Mouse (Mus musculus) hindbrain, postnatal 0 days (tissue): Measurements from ENCODE around the gene Ppt2. TPM values are rescaled to one million over a fixed set of nuclear protein-coding genes. Genes with fewer than 3 reads are reported as not detected.
A peak's percentile ranks its signal among the peaks of the same experiment; 100 is the strongest.

Experiments
- ATAC-seq: fragments of 200-750 bp; cut with Nextera tagmentation; 2 replicates; pipeline ENCODE4 v1.8.0; 2017; ENCODE audit warnings: mild to moderate bottlenecking, moderate TSS enrichment, moderate library complexity
- DNase-seq: peaks from one replicate; pipeline ENCODE4 v3.0.0-alpha.2; 2015; ENCODE audit warnings: low spot score
- H3K27ac ChIP-seq: fragments of 300-500 bp; sonication (generic); 2 replicates; pipeline ENCODE4 v1.5.1; 2014; ENCODE audit warnings: mild to moderate bottlenecking
- H3K27me3 ChIP-seq: fragments of 300-500 bp; sonication (generic); 2 replicates; pipeline ENCODE4 v1.6.1; 2014; ENCODE audit warnings: low read length, mixed read lengths; ENCODE audit not compliant: insufficient read depth
- H3K36me3 ChIP-seq: fragments of 300-500 bp; sonication (generic); 2 replicates; pipeline ENCODE4 v1.6.1; 2014; ENCODE audit warnings: low read length, mixed read lengths; ENCODE audit not compliant: insufficient read depth
- H3K4me1 ChIP-seq: fragments of 300-500 bp; sonication (generic); 2 replicates; pipeline ENCODE4 v1.6.1; 2014; ENCODE audit warnings: antibody characterized with exemption, low read length, mixed read lengths; ENCODE audit not compliant: insufficient read depth
- H3K4me2 ChIP-seq: fragments of 300-500 bp; sonication (generic); 2 replicates; pipeline ENCODE4 v1.6.1; 2014; ENCODE audit warnings: low read depth, mild to moderate bottlenecking, low read length, moderate library complexity, mixed read lengths
- H3K4me3 ChIP-seq: fragments of 300-500 bp; sonication (generic); 2 replicates; pipeline ENCODE4 v1.5.1; 2014; ENCODE audit warnings: low read length
- H3K9ac ChIP-seq: fragments of 300-500 bp; sonication (generic); replicated peaks from 2 replicates; pipeline ENCODE4 v1.6.1; 2014; ENCODE audit warnings: mild to moderate bottlenecking, low read length, moderate library complexity, mixed read lengths
- H3K9me3 ChIP-seq: fragments of 300-500 bp; sonication (generic); 2 replicates; pipeline ENCODE4 v1.6.1; 2016; ENCODE audit warnings: low read length, mixed read lengths
- CTCF ChIP-seq: IDR thresholded peaks from 2 replicates; pipeline ENCODE4 v1.5.1; 2016; ENCODE audit warnings: antibody characterized with exemption, control low read depth, low read depth
- WGBS: fragments of 180-500 bp; shearing (Covaris S2); extraction: QIAGEN DNeasy Blood & Tissue Kit; methylation state at CpG from one replicate; pipeline ENCODE4 v1.1.7; 2014; 5-methylcytosine and 5-hydroxymethylcytosine counted together
- polyA plus RNA-seq: library from polyadenylated mRNA; unstranded; fragments of >200 nt; fragmentation: Nextera tagmentation; extraction: Ambion mirVana; gene quantifications from 2 replicates; pipeline ENCODE4 v1.2.1, GENCODE M21; 2015
- total RNA-seq: library from RNA; depleted of rRNA; stranded (reverse); fragments of >200 nt; gene quantifications from 2 replicates; pipeline ENCODE4 v1.2.3, GENCODE M21; 2014

Ppt2 gene
- total and polyA plus RNA-seq, 2 experiments from 2014 or later = 20.0 to 33.6 TPM

- peak; percentile 97 for ATAC-seq
- Histone ChIP-seq H3K27me3 (no peaks in the 10 kb centered on the region), H3K9me3 (no peaks in the 10 kb centered on the region), H3K4me3 (peak within 1 kb of the TSS; percentile 72), H3K4me1 (peaks cover 13% of the 10 kb centered on the region), H3K9ac (peak within 1 kb of the TSS; percentile 83), H3K4me2 (peak within 1 kb of the TSS; percentile 89), H3K36me3 (peaks cover 25% of the 10 kb centered on the region), H3K27ac (peak within 1 kb of the TSS; percentile 78)
- peak; percentile 98 for DNase-seq
- no peak for TF ChIP-seq CTCF
- under 1% methylated on average over 63 of the region's 66 CpGs for WGBS
These were observed 18.8 kb upstream of the Ppt2 start, which contains the start of gene Atf6b for GRCm38 (mm10) chr17:34646906-34647787. Atf6b (plus strand) TSS chr17:34647146.

GRCm38 (mm10) chr17:34645831-34646511, 17.7 kb upstream of the Ppt2 start:
- Histone ChIP-seq H3K4me1 (peaks cover 18% of the 10 kb centered on the region), H3K9me3 (no peaks in the 10 kb centered on the region), H3K27ac (no peak overlapping the region), H3K9ac (no peak overlapping the region), H3K27me3 (no peaks in the 10 kb centered on the region), H3K4me3 (no peak overlapping the region), H3K4me2 (peak overlapping the region; percentile 89), H3K36me3 (peaks cover 15% of the 10 kb centered on the region)
- DNase-seq (peak; percentile 44), ATAC-seq (no peak)
- no peak for TF ChIP-seq CTCF
- WGBS = 73% methylated on average over 30 of the region's 30 CpGs

- H3K9ac ChIP-seq = peak overlapping the region; percentile 48
- peaks cover 10% of the 10 kb centered on the region for H3K36me3 ChIP-seq
- peak overlapping the region; percentile 66 for H3K4me3 ChIP-seq
- peaks cover 19% of the 10 kb centered on the region for H3K4me1 ChIP-seq
- no peak for DNase-seq
- no peaks in the 10 kb centered on the region for H3K27me3 ChIP-seq
- TF ChIP-seq CTCF = no peak
- H3K4me2 ChIP-seq = peak overlapping the region; percentile 71
- ATAC-seq = no peak
- peak overlapping the region; percentile 78; the same call in 1 of the 2 replicates for H3K27ac ChIP-seq
- no peaks in the 10 kb centered on the region for H3K9me3 ChIP-seq
- 52% methylated on average over 10 of the region's 10 CpGs for WGBS
These were observed 17.0 kb upstream of the Ppt2 start for GRCm38 (mm10) chr17:34645256-34645829.

GRCm38 (mm10) chr17:34644608-34645007, 16.3 kb upstream of the Ppt2 start, which contains the start of gene Fkbpl:
Fkbpl (plus strand) TSS chr17:34644764.
- TF ChIP-seq CTCF = no peak
- ATAC-seq (peak; percentile 76), DNase-seq (peak; percentile 98)
- Histone ChIP-seq H3K9ac (peak within 1 kb of the TSS; percentile 48), H3K4me2 (peak within 1 kb of the TSS; percentile 71), H3K9me3 (no peaks in the 10 kb centered on the region), H3K4me3 (peak within 1 kb of the TSS; percentile 66), H3K27ac (peak within 1 kb of the TSS; percentile 78), H3K36me3 (0 out of 2 replicates have a peak, but pooled peaks cover 6% of the 10 kb centered on the region), H3K27me3 (no peaks in the 10 kb centered on the region), H3K4me1 (peaks cover 19% of the 10 kb centered on the region)
- WGBS = under 1% methylated on average over 16 of the region's 16 CpGs

GRCm38 (mm10) chr17:34643944-34644343, 15.6 kb upstream of the Ppt2 start:
- H3K4me2 ChIP-seq = no peak overlapping the region
- 84% methylated on average over 10 of the region's 10 CpGs for WGBS
- no peak for ATAC-seq
- DNase-seq = no peak
- H3K9me3 ChIP-seq = no peaks in the 10 kb centered on the region
- no peak overlapping the region for H3K9ac ChIP-seq
- H3K4me1 ChIP-seq = peaks cover 19% of the 10 kb centered on the region
- no peaks in the 10 kb centered on the region for H3K27me3 ChIP-seq
- peak overlapping the region; percentile 41; the same call in 1 of the 2 replicates for H3K27ac ChIP-seq
- H3K36me3 ChIP-seq = 0 out of 2 replicates have a peak, but pooled peaks cover under 1% of the 10 kb centered on the region
- TF ChIP-seq CTCF = no peak
- H3K4me3 ChIP-seq = no peak overlapping the region

GRCm38 (mm10) chr17:34643379-34643778, 15.1 kb upstream of the Ppt2 start:
- H3K4me2 ChIP-seq = no peak overlapping the region
- H3K4me3 ChIP-seq = no peak overlapping the region
- no peak overlapping the region for H3K9ac ChIP-seq
- no peak for TF ChIP-seq CTCF
- H3K4me1 ChIP-seq = peaks cover 19% of the 10 kb centered on the region
- no peak overlapping the region for H3K27ac ChIP-seq
- H3K9me3 ChIP-seq = no peaks in the 10 kb centered on the region
- DNase-seq = no peak
- 92% methylated on average over 4 of the region's 4 CpGs for WGBS
- no peaks in the 10 kb centered on the region for H3K27me3 ChIP-seq
- no peaks in the 10 kb centered on the region for H3K36me3 ChIP-seq
- no peak for ATAC-seq
